Mouse (Mus musculus) ES-Bruce4 (cell line): ENCODE data around the gene Rap1gds1. TPM values are rescaled to one million over a fixed set of nuclear protein-coding genes. Genes with fewer than 3 reads are reported as not detected.

ENCODE experiments used
- H3K27ac ChIP-seq: 2 replicates; pipeline ENCODE4 v1.5.1; 2012; ENCODE audit warnings: low read length, inconsistent platforms; ENCODE audit not compliant: insufficient read depth
- H3K27me3 ChIP-seq: 2 replicates; pipeline ENCODE4 v1.6.1; 2012; ENCODE audit warnings: mild to moderate bottlenecking, low read length, inconsistent platforms; ENCODE audit not compliant: control insufficient read depth, poor library complexity, insufficient read depth, severe bottlenecking
- H3K36me3 ChIP-seq: 2 replicates; pipeline ENCODE4 v1.6.1; 2012; ENCODE audit warnings: inconsistent platforms, mild to moderate bottlenecking, low read length, moderate library complexity; ENCODE audit not compliant: control insufficient read depth, poor library complexity, insufficient read depth, severe bottlenecking
- H3K4me1 ChIP-seq: one replicate; pipeline ENCODE4 v1.8.1; 2011; ENCODE audit warnings: low read length; ENCODE audit not compliant: control insufficient read depth, insufficient read depth
- H3K4me3 ChIP-seq: 2 replicates; pipeline ENCODE4 v1.5.1; 2011; ENCODE audit warnings: low read depth, mild to moderate bottlenecking, low read length
- H3K9ac ChIP-seq: 2 replicates; pipeline ENCODE4 v1.6.1; 2012; ENCODE audit warnings: low read depth, mild to moderate bottlenecking, inconsistent platforms; ENCODE audit not compliant: poor library complexity, severe bottlenecking
- H3K9me3 ChIP-seq: replicated peaks from 2 replicates; pipeline ENCODE4 v1.6.1; 2012; ENCODE audit warnings: mild to moderate bottlenecking, low read length, inconsistent platforms; ENCODE audit not compliant: control insufficient read depth, poor library complexity, insufficient read depth, severe bottlenecking
- CTCF ChIP-seq: IDR thresholded peaks from one replicate; pipeline ENCODE4 v1.8.1; 2011; ENCODE audit warnings: low read depth, low read length
- EP300 ChIP-seq: IDR thresholded peaks from 2 replicates; pipeline ENCODE4 v1.6.1; 2011; ENCODE audit warnings: low read depth, low read length; ENCODE audit not compliant: insufficient read depth
- POLR2A ChIP-seq: IDR thresholded peaks from one replicate; pipeline ENCODE4 v1.8.1; 2011; ENCODE audit warnings: low read length; ENCODE audit not compliant: insufficient read depth
- polyA plus RNA-seq: library from polyadenylated mRNA; stranded (reverse); fragments of >200 nt; gene quantifications from 2 replicates; pipeline ENCODE4 v1.2.4, GENCODE M21; 2011; ENCODE audit warnings: low read depth; ENCODE audit not compliant: missing spikeins, insufficient read depth, insufficient read length

Rap1gds1 gene
- polyA plus RNA-seq, 1 experiment = 48.6 TPM

GRCm38 (mm10) chr3:138988004-138988403 is 87.0 kb downstream of the Rap1gds1 start:
- no peaks in the 10 kb centered on the region for H3K27me3 ChIP-seq
- H3K9me3 ChIP-seq = no peaks in the 10 kb centered on the region; the same call in 1 of the 2 replicates
- TF ChIP-seq CTCF = no peak
- no peak for TF ChIP-seq POLR2A
- TF ChIP-seq EP300 = no peak
- H3K9ac ChIP-seq = no peak overlapping the region
- H3K36me3 ChIP-seq = no peaks in the 10 kb centered on the region
- H3K4me1 ChIP-seq = peaks cover 3% of the 10 kb centered on the region
- no peak overlapping the region for H3K27ac ChIP-seq
- no peak overlapping the region for H3K4me3 ChIP-seq

GRCm38 (mm10) chr3:138982249-138982648 is 92.8 kb downstream of the Rap1gds1 start:
- Histone ChIP-seq H3K27ac (no peak overlapping the region), H3K9me3 (no peaks in the 10 kb centered on the region), H3K4me1 (no peaks in the 10 kb centered on the region), H3K4me3 (no peak overlapping the region), H3K27me3 (no peaks in the 10 kb centered on the region), H3K36me3 (no peaks in the 10 kb centered on the region), H3K9ac (no peak overlapping the region)
- TF ChIP-seq CTCF (no peak), EP300 (no peak), POLR2A (no peak)

- Histone ChIP-seq H3K27ac (no peak overlapping the region), H3K27me3 (no peaks in the 10 kb centered on the region), H3K9me3 (no peaks in the 10 kb centered on the region), H3K4me1 (no peaks in the 10 kb centered on the region), H3K36me3 (no peaks in the 10 kb centered on the region), H3K4me3 (no peak overlapping the region), H3K9ac (no peak overlapping the region)
- TF ChIP-seq CTCF (no peak), EP300 (no peak), POLR2A (no peak)
Observed at GRCm38 (mm10) chr3:138977413-138977812, 97.6 kb downstream of the Rap1gds1 start.

- Histone ChIP-seq H3K27ac (no peak overlapping the region), H3K4me3 (no peak overlapping the region), H3K36me3 (no peaks in the 10 kb centered on the region; the same call in 1 of the 2 replicates), H3K9me3 (no peaks in the 10 kb centered on the region), H3K9ac (no peak overlapping the region), H3K27me3 (no peaks in the 10 kb centered on the region), H3K4me1 (no peaks in the 10 kb centered on the region)
- TF ChIP-seq EP300 (no peak), CTCF (no peak), POLR2A (no peak)
Observed at GRCm38 (mm10) chr3:138967627-138968026, 107.4 kb downstream of the Rap1gds1 start.

- H3K27me3 ChIP-seq = no peaks in the 10 kb centered on the region
- no peak for TF ChIP-seq POLR2A
- TF ChIP-seq CTCF = no peak
- no peak for TF ChIP-seq EP300
- no peak overlapping the region for H3K27ac ChIP-seq
- no peaks in the 10 kb centered on the region for H3K4me1 ChIP-seq
- no peaks in the 10 kb centered on the region for H3K9me3 ChIP-seq
- peaks cover 5% of the 10 kb centered on the region for H3K36me3 ChIP-seq
- no peak overlapping the region for H3K4me3 ChIP-seq
- no peak overlapping the region for H3K9ac ChIP-seq
Observed at GRCm38 (mm10) chr3:138958527-138958926, 116.5 kb downstream of the Rap1gds1 start.

GRCm38 (mm10) chr3:138955220-138955619 is 119.8 kb downstream of the Rap1gds1 start:
- Histone ChIP-seq H3K36me3 (peaks cover 5% of the 10 kb centered on the region), H3K4me3 (no peak overlapping the region), H3K27ac (no peak overlapping the region), H3K4me1 (no peaks in the 10 kb centered on the region), H3K27me3 (no peaks in the 10 kb centered on the region), H3K9ac (no peak overlapping the region), H3K9me3 (no peaks in the 10 kb centered on the region)
- TF ChIP-seq EP300 (no peak), CTCF (no peak), POLR2A (no peak)
